ENCODE assay signal across 8 mouse cellular contexts in the genomic region with DNA sequence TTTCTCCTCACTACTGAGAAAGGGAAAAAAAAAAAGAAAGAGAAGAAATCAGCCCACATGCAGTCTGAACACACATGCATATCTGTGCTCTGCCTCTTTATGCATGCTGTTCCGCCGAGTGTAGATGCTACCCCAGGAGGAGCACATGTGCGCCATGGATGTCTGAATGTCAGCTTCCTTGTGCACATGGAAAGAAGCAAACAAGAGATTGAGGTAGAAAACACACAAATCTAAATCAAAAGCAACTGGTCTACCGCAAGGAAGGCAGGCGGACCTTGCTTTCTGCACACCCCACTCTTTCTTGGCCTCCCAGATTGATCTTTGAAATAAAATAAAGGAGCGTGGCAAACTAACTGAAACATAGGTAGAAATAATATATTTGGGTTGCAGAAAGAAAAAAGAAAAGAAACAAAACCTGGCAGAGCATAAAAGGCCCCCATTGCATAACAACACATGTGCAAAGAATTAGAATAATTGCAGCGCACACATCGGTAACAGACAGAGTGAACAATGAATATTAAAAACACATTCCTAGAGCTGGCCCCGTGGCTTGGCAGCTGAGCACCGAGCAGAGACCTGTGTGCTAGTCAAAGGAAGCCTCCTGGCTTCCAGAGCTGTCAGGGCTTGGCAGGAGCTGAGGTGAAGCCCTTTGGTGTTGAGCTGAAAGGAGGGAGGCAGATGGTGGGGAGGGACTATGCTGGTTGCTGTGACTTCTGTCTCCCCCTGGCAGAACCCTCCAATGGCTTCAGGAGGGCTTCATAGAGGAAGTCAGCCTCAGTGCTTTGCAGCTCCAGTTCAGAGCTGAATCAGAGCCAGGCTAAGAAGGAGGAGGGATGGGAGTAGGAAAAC.
DNase-seq lines count a peak whose midpoint lies in the region; ATAC-seq lines count a peak whose summit lies in the region.

No protein-coding gene starts in this region.

- WGBS in kidney, embryonic 16.5 days = 71% methylated on average over 10 of the region's 10 CpGs
- WGBS in forebrain, embryonic 11.5 days = 60% methylated on average over 10 of the region's 10 CpGs
- WGBS in midbrain, embryonic 12.5 days = 48% methylated on average over 10 of the region's 10 CpGs
- 75% methylated on average over 10 of the region's 10 CpGs for WGBS in heart, embryonic 10.5 days

- H3K4me2 ChIP-seq in kidney, embryonic 16.5 days (replicated peaks; ENCODE audit: low read depth, low read length) = no peak overlapping the region
- no peak overlapping the region for H3K4me2 ChIP-seq in forebrain, embryonic 11.5 days (ENCODE audit: low read depth, low read length, severe bottlenecking)
- H3K4me2 ChIP-seq in midbrain, embryonic 12.5 days (replicated peaks) = no peak overlapping the region

- no peak overlapping the region for H3K9ac ChIP-seq in kidney, embryonic 16.5 days (replicated peaks; ENCODE audit: low read length)
- H3K9ac ChIP-seq in forebrain, embryonic 11.5 days (ENCODE audit: low read length) = no peak overlapping the region
- H3K9ac ChIP-seq in midbrain, embryonic 12.5 days (replicated peaks) = no peak overlapping the region

- DNase-seq in kidney, adult 8-10 months = no peak
- DNase-seq in forebrain, embryonic 11.5 days (ENCODE audit: low spot score) = no peak
- peak; percentile 44 for DNase-seq in layer of hippocampus, adult 9-11 months
- no peak for DNase-seq in yolk sac, embryonic 10.5 days (ENCODE audit: low spot score)
- DNase-seq in T-cell, adult 2 months (ENCODE audit: low spot score) = no peak
- DNase-seq in heart, embryonic 10.5 days (ENCODE audit: low spot score) = no peak

- peak; percentile 35; the same call in 1 of the 2 replicates for ATAC-seq in kidney, embryonic 16.5 days (ENCODE audit: low FRiP score, low TSS enrichment)
- ATAC-seq in forebrain, embryonic 11.5 days (replicated peaks; ENCODE audit: low FRiP score) = peak; percentile 73
- peak; percentile 86 for ATAC-seq in midbrain, embryonic 12.5 days (ENCODE audit: low FRiP score, low read depth)

- no peak overlapping the region for H3K27ac ChIP-seq in kidney, embryonic 16.5 days (ENCODE audit: low read length)
- H3K27ac ChIP-seq in forebrain, embryonic 11.5 days (ENCODE audit: low read depth, low read length) = no peak overlapping the region
- H3K27ac ChIP-seq in midbrain, embryonic 12.5 days (replicated peaks) = peak overlapping the region; percentile 63
- no peak overlapping the region for H3K27ac ChIP-seq in heart, embryonic 10.5 days

- no peak overlapping the region for H3K4me3 ChIP-seq in kidney, embryonic 16.5 days (ENCODE audit: low read length)
- no peak overlapping the region for H3K4me3 ChIP-seq in forebrain, embryonic 11.5 days (ENCODE audit: low read depth, low read length)
- H3K4me3 ChIP-seq in midbrain, embryonic 12.5 days = no peak overlapping the region
- no peak overlapping the region for H3K4me3 ChIP-seq in heart, embryonic 10.5 days

- 0 out of 2 replicates have a peak, but pooled peaks cover 5% of the 10 kb centered on the region for H3K9me3 ChIP-seq in kidney, embryonic 16.5 days (ENCODE audit: low read length)
- no peaks in the 10 kb centered on the region for H3K9me3 ChIP-seq in forebrain, embryonic 11.5 days (ENCODE audit: control insufficient read depth, low read length)
- H3K9me3 ChIP-seq in midbrain, embryonic 12.5 days = no peaks in the 10 kb centered on the region
- 0 out of 2 replicates have a peak, but pooled peaks cover 3% of the 10 kb centered on the region for H3K9me3 ChIP-seq in heart, embryonic 10.5 days

- no peaks in the 10 kb centered on the region for H3K27me3 ChIP-seq in kidney, embryonic 16.5 days (ENCODE audit: insufficient read depth, low read length)
- no peaks in the 10 kb centered on the region for H3K27me3 ChIP-seq in forebrain, embryonic 11.5 days (ENCODE audit: control insufficient read depth, insufficient read depth, low read length)
- H3K27me3 ChIP-seq in midbrain, embryonic 12.5 days = no peaks in the 10 kb centered on the region
- H3K27me3 ChIP-seq in heart, embryonic 10.5 days (ENCODE audit: insufficient read depth, poor library complexity, severe bottlenecking) = no peaks in the 10 kb centered on the region

- no peaks in the 10 kb centered on the region for H3K36me3 ChIP-seq in kidney, embryonic 16.5 days (ENCODE audit: insufficient read depth, low read length)
- no peaks in the 10 kb centered on the region for H3K36me3 ChIP-seq in forebrain, embryonic 11.5 days (ENCODE audit: control insufficient read depth, insufficient read depth, low read length)
- H3K36me3 ChIP-seq in midbrain, embryonic 12.5 days = no peaks in the 10 kb centered on the region
- no peaks in the 10 kb centered on the region for H3K36me3 ChIP-seq in heart, embryonic 10.5 days

- peaks cover 7% of the 10 kb centered on the region; the same call in 1 of the 2 replicates for H3K4me1 ChIP-seq in kidney, embryonic 16.5 days (ENCODE audit: insufficient read depth, low read length)
- H3K4me1 ChIP-seq in forebrain, embryonic 11.5 days (replicated peaks; ENCODE audit: control insufficient read depth, insufficient read depth, low read length) = peaks cover 3% of the 10 kb centered on the region; the same call in 1 of the 2 replicates
- peaks cover 24% of the 10 kb centered on the region for H3K4me1 ChIP-seq in midbrain, embryonic 12.5 days
- H3K4me1 ChIP-seq in heart, embryonic 10.5 days = peaks cover 8% of the 10 kb centered on the region

Comparison
In these comparisons a context has a peak if more than half of its experiments do, and no peak if none do; other contexts are left out.
1. ATAC-seq: peak in every context shown above with its lines; median percentile 86 in midbrain, embryonic 12.5 days; 73 in forebrain, embryonic 11.5 days; 35 in kidney, embryonic 16.5 days.